Mouse (Mus musculus) kidney, postnatal 0 days (tissue): ENCODE results near the gene Trappc5. TPM values are rescaled to one million over a fixed set of nuclear protein-coding genes. Genes with fewer than 3 reads are reported as not detected.

Experiments used
- ATAC-seq: fragments of 200-750 bp; cut with Nextera tagmentation; replicated peaks from 2 replicates; pipeline ENCODE4 v1.8.0; 2017; ENCODE audit warnings: low read depth, moderate number of reproducible peaks, moderate TSS enrichment, moderate library complexity; ENCODE audit not compliant: low FRiP score
- DNase-seq: peaks from one replicate; pipeline ENCODE4 v3.0.0-alpha.2; 2016; ENCODE audit warnings: low spot score
- H3K27ac ChIP-seq: fragments of 300-500 bp; sonication (generic); 2 replicates; pipeline ENCODE4 v1.5.1; 2014; ENCODE audit warnings: mild to moderate bottlenecking
- H3K27me3 ChIP-seq: fragments of 300-500 bp; sonication (generic); 2 replicates; pipeline ENCODE4 v1.6.1; 2014; ENCODE audit warnings: low read length, mixed read lengths; ENCODE audit not compliant: insufficient read depth
- H3K36me3 ChIP-seq: fragments of 300-500 bp; sonication (generic); 2 replicates; pipeline ENCODE4 v1.6.1; 2014; ENCODE audit warnings: low read length, mixed read lengths; ENCODE audit not compliant: insufficient read depth
- H3K4me1 ChIP-seq: fragments of 300-500 bp; sonication (generic); replicated peaks from 2 replicates; pipeline ENCODE4 v1.6.1; 2014; ENCODE audit warnings: antibody characterized with exemption, low read length, mixed read lengths; ENCODE audit not compliant: insufficient read depth
- H3K4me2 ChIP-seq: fragments of 300-500 bp; sonication (generic); 2 replicates; pipeline ENCODE4 v1.6.1; 2014; ENCODE audit warnings: mild to moderate bottlenecking, low read length, moderate library complexity, mixed read lengths
- H3K4me3 ChIP-seq: fragments of 300-500 bp; sonication (generic); replicated peaks from 2 replicates; pipeline ENCODE4 v1.5.1; 2014; ENCODE audit warnings: low read depth, low read length
- H3K9ac ChIP-seq: fragments of 300-500 bp; sonication (generic); 2 replicates; pipeline ENCODE4 v1.6.1; 2014; ENCODE audit warnings: low read depth, low read length
- H3K9me3 ChIP-seq: fragments of 300-500 bp; sonication (generic); replicated peaks from 2 replicates; pipeline ENCODE4 v1.6.1; 2016; ENCODE audit warnings: low read length, inconsistent platforms, mixed read lengths
- CTCF ChIP-seq: IDR thresholded peaks from 2 replicates; pipeline ENCODE4 v1.5.1; 2016; ENCODE audit warnings: antibody characterized with exemption, low read depth, mild to moderate bottlenecking, moderate library complexity
- WGBS: fragments of 180-500 bp; shearing (Covaris S2); extraction: QIAGEN DNeasy Blood & Tissue Kit; methylation state at CpG from one replicate; pipeline ENCODE4 v1.1.7; 2014; 5-methylcytosine and 5-hydroxymethylcytosine counted together
- polyA plus RNA-seq: library from polyadenylated mRNA; unstranded; fragments of >200 nt; fragmentation: Nextera tagmentation; extraction: Ambion mirVana; gene quantifications from 2 replicates; pipeline ENCODE4 v1.2.1, GENCODE M21; 2015

The Trappc5 gene
- polyA plus RNA-seq, 1 experiment from 2014 or later = 32.1 TPM

DNA sequence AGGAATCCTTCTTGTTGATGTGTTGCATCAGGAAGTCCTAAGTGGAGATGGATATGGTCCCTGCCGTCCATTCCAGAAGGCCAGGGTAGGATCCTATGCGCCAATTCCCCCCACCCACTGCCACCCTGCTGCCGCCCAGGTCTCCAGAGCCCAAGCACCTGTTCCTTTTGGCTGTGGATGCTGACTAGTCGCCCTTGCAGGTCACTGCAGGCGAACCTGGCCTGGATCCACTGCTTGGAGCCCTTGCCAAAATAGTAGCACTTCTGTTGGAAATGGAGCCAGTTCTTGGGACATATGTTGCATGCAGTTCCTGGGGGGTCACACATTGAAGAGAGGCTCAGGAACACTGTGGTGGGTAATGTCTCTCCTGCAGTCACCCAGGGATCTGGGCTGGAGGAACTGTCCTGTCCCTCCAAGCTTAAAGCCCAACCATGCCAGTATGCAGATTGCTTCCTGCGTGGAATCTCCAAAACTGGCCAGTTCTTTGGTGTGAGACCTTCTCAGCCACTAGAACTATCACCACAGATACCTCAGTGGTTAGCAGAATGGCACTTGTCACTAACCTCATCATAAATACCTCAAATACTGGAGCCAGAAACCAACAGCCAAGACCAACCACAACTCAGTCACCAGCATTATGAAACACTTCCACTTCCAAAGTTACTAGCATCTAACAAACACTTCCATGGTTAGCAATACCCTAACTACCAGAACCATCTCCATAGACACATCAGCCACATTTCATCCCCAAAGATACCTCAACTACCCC, 7.5 kb downstream of the Trappc5 start:
- Histone ChIP-seq H3K27ac (no peak overlapping the region), H3K27me3 (no peaks in the 10 kb centered on the region), H3K4me3 (no peak overlapping the region), H3K9ac (no peak overlapping the region), H3K4me1 (no peaks in the 10 kb centered on the region), H3K36me3 (peaks cover 20% of the 10 kb centered on the region), H3K9me3 (no peaks in the 10 kb centered on the region), H3K4me2 (no peak overlapping the region)
- WGBS = 70% methylated on average over 6 of the region's 6 CpGs
- ATAC-seq (no peak), DNase-seq (no peak)
- TF ChIP-seq CTCF = no peak

DNA sequence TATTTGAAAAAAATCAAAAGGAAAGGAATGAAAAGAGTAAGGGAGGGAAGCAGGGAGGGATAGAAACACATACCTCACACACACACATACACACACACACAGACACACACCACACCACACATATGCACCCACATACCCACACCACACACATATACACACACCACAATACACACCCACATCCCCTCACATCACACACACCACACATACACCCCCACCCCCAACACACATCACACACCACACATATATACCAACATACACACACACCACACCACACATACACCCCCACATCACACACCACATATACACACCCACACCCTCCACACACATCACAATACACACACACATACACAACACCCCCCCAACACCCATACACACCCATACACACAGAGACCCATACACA, 8.4 kb downstream of the Trappc5 start:
- TF ChIP-seq CTCF = no peak
- Histone ChIP-seq H3K4me2 (no peak overlapping the region), H3K36me3 (peaks cover 12% of the 10 kb centered on the region), H3K9me3 (no peaks in the 10 kb centered on the region), H3K27ac (no peak overlapping the region), H3K4me3 (no peak overlapping the region), H3K9ac (no peak overlapping the region), H3K27me3 (no peaks in the 10 kb centered on the region), H3K4me1 (no peaks in the 10 kb centered on the region)
- no peak for DNase-seq
- ATAC-seq = no peak

DNA sequence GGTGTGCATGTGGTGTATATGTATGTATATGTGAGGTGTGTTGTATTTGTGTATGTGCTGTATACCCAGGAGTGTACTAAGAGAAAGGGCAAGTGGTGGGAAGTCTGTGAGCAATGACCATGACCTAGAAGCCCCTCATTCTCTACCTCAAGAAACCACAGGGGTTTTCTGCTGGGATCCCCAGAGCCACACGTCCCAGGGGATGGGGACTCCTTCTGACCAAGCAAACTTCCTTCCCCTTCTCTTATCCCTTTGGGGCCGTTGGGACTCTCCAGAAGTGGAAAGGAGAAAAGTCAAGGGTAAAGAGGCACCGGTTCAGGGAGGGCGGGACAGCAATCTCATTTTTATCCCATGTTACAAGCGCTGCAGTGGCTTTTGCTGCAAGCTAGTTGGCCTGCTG, 9.3 kb downstream of the Trappc5 start:
- no peak for DNase-seq
- H3K27me3 ChIP-seq = no peaks in the 10 kb centered on the region
- H3K36me3 ChIP-seq = peaks cover 4% of the 10 kb centered on the region; the same call in 1 of the 2 replicates
- no peak overlapping the region for H3K4me3 ChIP-seq
- TF ChIP-seq CTCF = no peak
- H3K9me3 ChIP-seq = no peaks in the 10 kb centered on the region
- 61% methylated on average over 5 of the region's 5 CpGs for WGBS
- no peaks in the 10 kb centered on the region for H3K4me1 ChIP-seq
- H3K4me2 ChIP-seq = no peak overlapping the region
- H3K27ac ChIP-seq = no peak overlapping the region
- no peak for ATAC-seq
- no peak overlapping the region for H3K9ac ChIP-seq

DNA sequence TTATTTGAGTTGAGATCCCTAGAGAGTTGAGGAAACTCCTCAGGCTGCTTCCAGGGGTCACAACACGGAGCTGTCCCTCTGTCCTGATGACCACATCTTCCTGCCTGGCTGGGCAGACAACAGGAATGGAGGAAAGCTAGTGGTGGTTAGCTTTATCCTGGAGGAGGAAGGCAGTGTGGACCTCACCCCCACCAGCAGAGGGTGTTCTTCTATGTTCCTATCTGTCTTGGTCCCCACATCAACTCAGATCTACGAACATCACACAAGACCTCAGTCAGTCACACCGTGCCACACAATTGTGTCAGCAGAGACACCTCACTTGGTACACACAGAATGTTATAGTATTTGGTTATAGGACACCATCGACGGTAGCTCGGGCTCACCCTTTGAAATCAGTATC, 11.4 kb downstream of the Trappc5 start:
- Histone ChIP-seq H3K36me3 (no peaks in the 10 kb centered on the region), H3K4me3 (no peak overlapping the region), H3K4me1 (no peaks in the 10 kb centered on the region), H3K9me3 (no peaks in the 10 kb centered on the region), H3K4me2 (no peak overlapping the region), H3K27me3 (no peaks in the 10 kb centered on the region), H3K9ac (no peak overlapping the region), H3K27ac (no peak overlapping the region)
- no peak for TF ChIP-seq CTCF
- ATAC-seq (no peak), DNase-seq (no peak)
- 79% methylated on average over 6 of the region's 6 CpGs for WGBS

DNA sequence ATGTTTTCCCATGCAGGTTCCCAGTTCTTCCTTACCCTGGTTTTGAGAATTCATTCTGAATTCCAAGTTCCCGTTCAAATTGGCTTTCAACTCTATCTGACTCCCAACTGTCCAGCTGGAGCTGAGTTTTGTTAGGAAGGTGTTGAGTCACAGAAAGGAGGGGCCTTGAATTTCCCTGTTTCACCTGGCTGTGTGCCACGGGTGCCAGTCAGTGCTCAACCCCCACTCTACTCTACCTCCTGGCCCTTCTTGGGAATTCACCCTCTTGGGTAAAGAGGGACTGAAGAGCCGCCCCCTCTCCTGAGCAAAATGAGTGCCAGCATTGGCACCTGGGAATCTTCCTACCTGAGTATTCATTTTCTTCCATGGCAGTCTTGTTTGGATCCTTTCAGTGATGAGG, 14.7 kb downstream of the Trappc5 start:
- DNase-seq (no peak), ATAC-seq (no peak)
- Histone ChIP-seq H3K27ac (no peak overlapping the region), H3K36me3 (no peaks in the 10 kb centered on the region), H3K4me1 (no peaks in the 10 kb centered on the region), H3K9me3 (no peaks in the 10 kb centered on the region), H3K4me2 (no peak overlapping the region), H3K4me3 (no peak overlapping the region), H3K9ac (no peak overlapping the region), H3K27me3 (no peaks in the 10 kb centered on the region)
- WGBS = 81% methylated on average over 3 of the region's 3 CpGs
- no peak for TF ChIP-seq CTCF

DNA sequence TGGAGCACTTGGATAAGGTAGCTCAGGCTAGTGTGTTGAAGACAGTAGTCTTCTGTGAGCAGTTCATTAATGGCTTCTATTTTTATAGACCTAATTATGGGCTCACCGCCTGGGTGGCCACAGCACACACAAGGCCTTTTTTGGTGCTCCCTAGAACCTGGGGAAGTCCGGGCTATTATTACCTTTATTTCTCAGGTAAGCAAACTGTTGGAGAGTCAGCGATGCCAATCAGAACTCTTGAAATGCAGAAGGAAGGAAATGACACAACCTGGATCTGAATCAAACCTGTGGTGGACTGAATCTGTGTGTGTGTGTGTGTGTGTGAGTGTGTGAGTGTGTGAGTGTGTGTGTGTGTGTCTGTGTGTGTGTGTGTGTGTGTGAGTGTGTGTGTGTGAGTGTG, 18.0 kb downstream of the Trappc5 start, which contains the start of gene Fcer2a:
TSS of gene Fcer2a (minus strand) at position 55 of the 400 bp plus-strand sequence.
- Histone ChIP-seq H3K4me2 (no peak within 1 kb of the TSS), H3K27ac (no peak within 1 kb of the TSS), H3K36me3 (no peaks in the 10 kb centered on the region), H3K27me3 (no peaks in the 10 kb centered on the region), H3K4me3 (no peak within 1 kb of the TSS), H3K9ac (no peak within 1 kb of the TSS), H3K4me1 (no peaks in the 10 kb centered on the region), H3K9me3 (no peaks in the 10 kb centered on the region)
- no peak for TF ChIP-seq CTCF
- WGBS = 66% methylated on average over 3 of the region's 3 CpGs
- no peak for DNase-seq
- ATAC-seq = no peak

DNA sequence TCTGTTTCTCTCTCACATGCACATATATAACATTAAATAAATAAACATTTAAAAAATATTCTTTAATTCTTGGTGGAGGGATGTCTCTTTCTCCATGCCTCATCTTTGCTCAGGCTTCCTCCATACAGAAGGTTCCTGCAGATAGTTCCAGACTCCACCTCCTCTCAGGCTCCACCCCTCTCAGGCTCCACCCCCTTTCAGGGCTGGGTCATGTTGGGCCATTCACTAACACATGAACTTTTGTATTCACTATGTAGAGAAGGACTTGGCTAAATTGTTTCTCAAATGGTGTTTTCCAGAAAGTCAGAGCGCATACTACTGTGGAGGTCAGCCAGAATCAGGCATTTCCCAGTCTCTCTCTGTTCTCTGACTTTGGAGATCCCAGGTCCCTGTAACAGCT, 25.4 kb downstream of the Trappc5 start:
- Histone ChIP-seq H3K27ac (no peak overlapping the region), H3K9ac (no peak overlapping the region), H3K4me1 (no peaks in the 10 kb centered on the region), H3K4me2 (no peak overlapping the region), H3K27me3 (no peaks in the 10 kb centered on the region), H3K4me3 (no peak overlapping the region), H3K9me3 (no peaks in the 10 kb centered on the region), H3K36me3 (no peaks in the 10 kb centered on the region)
- ATAC-seq = no peak
- TF ChIP-seq CTCF = no peak
- 98% methylated on average over 1 of the region's 1 CpGs for WGBS
- DNase-seq = no peak
